Mouse (Mus musculus): ENCODE measurements around the gene Nipsnap2. TPM values are rescaled to one million over a fixed set of nuclear protein-coding genes. Genes with fewer than 3 reads are reported as not detected.
"Not testable (repeated sequence)": the region's sequence is repeated elsewhere in the genome, so short reads cannot be mapped to it uniquely, and the experiment has no call there.

The Nipsnap2 gene
- total and polyA plus RNA-seq, 3 experiments, result 44.8 to 123 (median 121) TPM

DNA sequence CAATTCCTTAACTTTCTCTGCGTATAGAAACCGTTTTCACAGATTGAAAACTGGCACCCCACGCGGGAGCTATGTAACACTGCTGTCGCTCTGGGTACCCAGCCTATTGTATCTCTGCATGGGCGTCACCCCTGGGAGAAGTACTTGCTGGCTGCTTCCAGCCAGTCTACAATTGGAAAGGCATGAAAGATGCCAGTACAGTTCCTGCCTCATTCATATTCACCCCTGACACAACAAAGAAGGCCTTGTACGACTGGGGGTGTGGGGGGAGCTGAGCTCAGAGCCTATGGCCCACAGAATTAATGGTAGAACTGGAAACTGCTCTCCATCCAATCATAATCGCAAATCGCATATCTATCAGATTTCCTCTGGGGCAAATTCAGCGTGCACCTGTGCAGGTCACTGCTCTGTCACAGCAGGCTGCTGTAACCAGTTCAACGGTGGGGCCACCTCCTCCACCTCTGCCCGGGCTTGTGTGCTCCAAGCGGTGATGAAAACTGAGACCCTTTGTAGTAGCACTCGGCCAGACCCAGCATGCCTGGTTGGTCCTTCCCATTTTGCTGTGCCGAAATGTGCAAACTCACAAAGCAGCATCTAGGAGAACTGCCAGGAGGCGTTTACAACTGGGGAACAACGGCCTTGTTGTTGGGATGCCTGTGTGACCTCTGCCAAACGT is 37.1 kb downstream of the Nipsnap2 start:
- no peak for DNase-seq

DNA sequence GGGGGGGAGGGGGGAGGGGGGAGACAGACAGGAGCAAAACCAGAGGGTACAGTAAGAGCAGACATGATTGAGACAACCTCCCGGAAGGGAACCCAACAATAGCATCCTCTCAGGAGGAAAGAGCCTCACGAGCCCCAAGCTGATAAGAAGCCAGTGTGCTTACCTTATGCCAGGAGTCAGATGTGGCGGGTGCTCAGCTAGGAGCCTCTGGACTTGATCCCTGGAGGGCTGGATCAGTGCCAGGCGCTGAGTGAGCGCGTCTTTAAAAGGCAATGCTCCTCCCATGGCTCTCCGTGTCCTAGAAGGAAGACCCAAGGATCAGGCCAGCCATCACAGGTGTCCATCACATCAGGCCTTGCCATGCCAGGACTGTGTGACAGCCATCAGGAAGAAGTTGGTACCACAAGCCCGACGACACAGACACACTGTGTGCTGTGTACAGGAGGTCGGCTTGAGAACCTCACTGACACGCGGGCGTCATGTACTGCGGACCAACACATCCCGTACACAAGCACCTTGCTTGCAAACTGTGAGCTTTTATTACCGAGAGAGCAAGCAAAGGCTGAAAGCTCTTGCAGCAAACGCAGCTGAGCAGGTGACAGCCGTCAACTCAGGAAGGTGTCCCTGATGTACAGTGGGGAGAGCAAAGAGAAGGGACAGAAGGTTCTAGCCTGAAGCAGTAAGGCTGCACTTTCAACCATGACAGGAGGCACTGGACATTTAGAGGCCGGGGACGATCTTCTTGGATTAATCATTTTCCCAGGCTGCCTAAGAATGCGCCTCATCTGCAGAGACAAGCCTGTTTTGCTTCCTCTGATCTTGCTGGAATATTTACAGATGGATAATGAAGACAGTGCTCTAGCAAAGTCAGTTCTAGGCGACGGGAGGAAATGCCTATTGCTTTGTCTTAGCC is 45.8 kb downstream of the Nipsnap2 start:
- no peak for DNase-seq

DNA sequence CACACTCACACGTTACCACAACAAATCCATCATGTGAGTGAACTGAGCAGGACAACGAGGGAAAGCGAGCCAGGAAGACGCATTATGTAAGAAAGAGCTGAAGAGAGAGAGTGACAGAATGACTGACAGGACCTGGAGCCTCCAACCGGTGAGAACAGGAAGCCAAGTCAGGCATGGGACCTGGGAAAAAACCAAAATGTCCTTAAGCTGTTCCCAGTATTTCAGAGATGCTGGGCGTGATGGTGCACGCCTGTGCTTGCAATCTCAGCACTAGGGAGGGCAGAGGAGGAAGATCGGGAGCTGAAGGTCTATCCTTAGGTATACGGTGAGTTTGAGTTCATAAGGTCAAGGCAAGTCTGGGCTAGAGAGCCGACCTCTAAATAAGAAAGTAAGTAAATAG is 47.6 kb downstream of the Nipsnap2 start:
- DNase-seq, result no peak

DNA sequence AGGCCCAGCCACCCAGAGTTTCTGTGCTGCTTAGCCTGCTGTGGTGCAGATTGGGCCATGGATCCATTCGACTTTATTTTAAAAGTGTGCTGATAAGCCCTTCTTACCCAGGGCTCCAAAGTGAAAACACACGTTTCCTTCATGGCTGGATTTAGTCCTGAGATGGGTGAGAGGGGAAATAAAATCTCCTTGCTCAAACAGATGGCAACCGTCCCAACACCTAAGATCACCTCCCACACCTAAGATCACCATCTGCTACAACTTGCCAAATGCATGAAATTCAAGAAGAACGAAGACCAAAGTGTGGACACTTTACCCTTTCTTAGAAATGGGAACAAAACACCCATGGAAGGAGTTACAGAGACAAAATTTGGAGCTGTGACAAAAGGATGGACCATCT is 48.5 kb downstream of the Nipsnap2 start:
- not testable (repeated sequence) for DNase-seq

DNA sequence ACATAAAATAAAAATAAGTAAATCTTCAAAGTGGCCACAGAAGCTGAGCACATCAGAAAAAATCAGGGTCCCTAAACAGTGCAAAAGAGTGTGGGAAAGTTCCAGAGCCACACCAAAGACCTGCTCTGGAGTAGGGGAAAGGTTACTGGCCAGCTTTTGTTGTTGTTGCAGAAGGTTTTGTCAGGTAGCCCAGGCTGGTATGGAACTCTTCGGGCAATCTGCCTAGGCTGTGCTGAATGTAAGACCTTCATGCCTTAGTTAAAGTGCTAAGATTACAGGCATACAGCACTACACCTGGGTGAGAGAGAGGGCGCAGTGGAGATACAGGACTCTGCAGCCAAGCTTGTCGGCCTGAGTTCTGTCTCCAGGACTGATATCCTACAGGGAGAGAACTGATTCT is 49.8 kb downstream of the Nipsnap2 start:
- DNase-seq, result no peak

DNA sequence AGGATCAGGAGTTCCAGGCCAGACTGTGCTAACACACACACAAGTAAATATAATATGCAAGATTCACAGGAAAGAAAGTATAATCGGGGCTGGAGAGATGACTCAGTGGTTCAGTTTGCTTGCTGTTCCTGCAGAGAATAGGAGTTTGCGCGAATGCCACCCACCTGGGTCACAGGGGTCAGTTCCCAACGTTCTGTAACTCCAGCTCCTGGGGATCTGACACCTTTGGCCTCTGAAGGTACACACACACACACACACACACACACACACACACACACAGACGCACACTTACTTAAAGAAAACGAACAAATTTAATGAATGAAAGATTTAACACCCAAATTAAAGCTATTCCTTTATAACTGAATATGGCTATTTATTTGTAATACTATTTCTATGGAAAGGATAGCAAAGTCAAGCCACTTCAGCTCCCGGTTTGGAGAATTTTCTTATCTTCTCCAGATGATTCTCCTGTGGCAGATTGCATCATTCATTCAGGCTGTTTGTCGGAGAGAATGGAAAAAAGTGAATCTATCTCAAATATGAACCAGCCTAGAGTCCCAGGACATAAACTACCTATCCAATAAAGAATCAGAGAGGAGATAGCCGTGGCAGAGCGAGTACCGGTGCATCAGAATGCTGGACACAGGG is 53.6 kb downstream of the Nipsnap2 start:
- no peak for DNase-seq

DNA sequence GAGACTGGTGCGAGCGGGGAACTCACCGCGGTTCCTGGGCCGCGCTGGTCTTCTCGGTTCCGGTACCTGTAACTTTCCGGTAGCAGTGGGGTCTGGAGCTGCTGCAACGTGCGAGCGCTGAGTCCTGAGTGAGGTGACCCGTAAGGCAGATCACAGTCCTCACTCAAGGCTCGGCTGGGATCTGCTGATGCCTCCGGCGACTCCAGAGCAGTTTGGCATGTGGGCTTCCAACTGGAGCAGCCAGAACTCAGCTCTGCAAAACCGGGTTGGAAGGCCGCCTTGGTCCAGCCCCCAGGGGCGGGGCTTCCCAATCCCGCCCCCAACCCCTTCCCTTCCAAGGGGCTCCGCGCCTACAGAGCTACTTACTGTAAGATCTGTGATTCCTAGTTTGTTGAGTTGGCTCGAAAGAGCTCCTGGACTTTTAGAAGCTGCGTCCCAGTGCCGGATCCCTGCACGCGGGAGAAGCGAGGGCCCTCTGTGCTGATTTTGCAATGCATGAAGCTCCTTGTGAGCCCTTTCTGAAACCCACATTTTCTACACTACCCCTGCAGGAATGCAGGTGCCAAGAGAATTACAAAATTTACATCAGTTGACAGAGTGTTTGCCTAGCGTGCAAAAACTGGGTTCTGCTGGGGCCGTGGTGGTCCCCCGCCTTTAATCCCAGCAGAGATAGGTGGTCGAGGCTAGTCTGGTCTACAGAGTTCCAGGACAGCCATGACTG is 54.3 kb downstream of the Nipsnap2 start:
- peak; percentile 92 for DNase-seq

- no peak for DNase-seq
These were observed 55.3 kb downstream of the Nipsnap2 start for GRCm38 (mm10) chr5:129780131-129780530.

- DNase-seq, result peak; percentile 19
These were observed 57.3 kb downstream of the Nipsnap2 start for GRCm38 (mm10) chr5:129782211-129782610.

DNA sequence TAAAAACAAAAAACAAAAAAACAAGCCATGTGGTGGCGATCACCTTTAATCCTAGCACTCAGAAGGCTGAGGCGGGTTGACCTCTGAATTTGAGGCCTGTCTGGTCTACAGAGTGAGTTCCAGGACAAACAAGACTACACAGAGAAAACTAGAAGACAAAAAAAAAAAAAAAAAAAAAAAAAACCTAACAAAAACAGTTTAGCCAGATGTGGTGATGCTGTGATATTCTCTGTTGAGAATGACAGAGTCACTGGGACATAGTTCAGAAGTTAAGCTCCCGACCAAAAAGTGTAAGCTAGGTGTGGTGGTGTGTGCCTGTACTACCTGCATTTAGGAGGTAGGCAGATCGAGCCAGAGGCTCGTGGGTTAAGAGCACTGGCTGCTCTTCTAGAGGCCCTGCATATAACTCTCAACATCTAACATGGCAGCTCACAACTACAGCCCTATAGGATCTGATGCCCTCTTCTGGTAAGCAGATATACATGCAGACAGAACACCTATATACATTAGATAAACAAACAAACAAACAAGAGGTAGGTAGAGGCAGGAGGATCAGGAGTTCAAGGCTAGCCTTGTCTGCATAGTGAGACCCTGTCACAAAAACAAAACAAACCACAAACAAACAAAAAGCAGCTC is 60.5 kb downstream of the Nipsnap2 start:
- DNase-seq, result no peak

DNA sequence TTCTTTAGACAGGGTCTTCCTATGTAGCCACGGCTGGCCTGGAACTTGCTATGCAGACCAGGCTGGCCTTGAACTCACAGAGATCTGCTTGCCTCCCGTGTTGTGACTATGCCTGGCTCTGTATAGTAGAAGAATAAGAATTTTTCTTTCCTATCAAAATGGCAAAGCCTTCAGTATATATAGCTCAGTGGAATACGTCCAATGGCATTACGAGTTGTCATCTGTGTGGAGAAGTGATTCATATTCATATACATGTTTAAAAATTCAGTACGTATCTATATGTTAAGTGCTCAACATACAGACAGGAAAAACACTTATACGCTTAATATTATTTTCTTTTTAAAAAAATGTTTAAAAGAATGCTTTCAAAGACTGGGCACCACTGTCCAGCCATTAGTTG is 61.3 kb downstream of the Nipsnap2 start:
- DNase-seq, result no peak

- peak; percentile 97 for DNase-seq
These were observed 62.2 kb downstream of the Nipsnap2 start, which contains the start of gene Psph for GRCm38 (mm10) chr5:129786818-129787790. Gene Psph (minus strand): TSS chr5:129787449.

DNA sequence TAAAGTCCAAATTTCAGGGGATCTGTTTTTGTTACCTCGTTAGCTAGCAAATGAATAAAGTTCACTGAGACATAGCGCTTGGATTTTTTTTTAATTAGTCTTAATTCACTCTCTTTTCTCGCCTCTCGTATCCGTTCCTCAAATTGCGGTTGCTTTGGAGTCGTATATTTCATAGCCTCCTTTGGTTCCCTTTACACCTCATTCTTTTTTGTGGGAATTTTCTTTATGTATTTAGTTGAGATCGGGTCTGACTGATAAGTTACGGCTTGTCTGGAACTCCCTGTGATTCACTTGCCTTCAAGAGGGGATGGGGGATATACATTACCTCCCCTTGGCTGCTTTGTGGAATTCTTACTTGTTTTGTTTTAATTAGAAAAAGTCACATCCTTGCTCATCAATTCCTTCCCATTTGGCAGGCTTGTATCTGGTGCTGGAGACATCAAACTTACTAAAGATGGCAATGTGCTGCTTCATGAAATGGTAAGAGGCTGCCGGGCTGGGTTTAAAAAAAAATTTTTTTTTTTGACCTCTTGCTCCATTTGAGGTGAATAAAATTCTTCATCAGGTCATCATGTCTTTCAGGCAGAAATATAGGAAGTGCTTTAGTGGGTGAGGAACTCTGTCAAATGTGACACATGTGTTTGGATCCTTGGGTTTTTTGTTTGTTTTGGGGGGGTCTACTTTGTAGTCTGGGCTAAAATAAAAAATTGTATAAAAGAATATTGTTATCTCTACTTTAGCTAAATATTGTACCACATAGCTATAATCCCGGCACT is 63.1 kb downstream of the Nipsnap2 start:
- DNase-seq, result no peak

- not testable (repeated sequence) for DNase-seq
These were observed 65.7 kb downstream of the Nipsnap2 start for GRCm38 (mm10) chr5:129790591-129790990.

Other genes with a start within 250 kb of the Nipsnap2 start
- 10 to 100 TPM; 39.7 to 45.7 TPM for gene Sfswap, start 223.8 kb upstream of the Nipsnap2 start, total RNA-seq (2021)
- 98.1 and 108 TPM in 2 replicates for gene Sfswap, start 223.8 kb upstream of the Nipsnap2 start, polyA plus RNA-seq (2012; rRNA removed)
- 1 to 10 TPM in 1 of 2 experiments, under 1 TPM in 1; 0.81 to 1.1 TPM for gene Mmp17, start 140.9 kb upstream of the Nipsnap2 start, total RNA-seq (2021)
- gene Mmp17, start 140.9 kb upstream of the Nipsnap2 start, polyA plus RNA-seq (2012; rRNA removed), result 2.4 and 2.7 TPM in 2 replicates
- 1 to 10 TPM; 2.5 to 4.1 TPM for gene Zfp11, start 55.0 kb upstream of the Nipsnap2 start, total RNA-seq (2021)
- gene Zfp11, start 55.0 kb upstream of the Nipsnap2 start, polyA plus RNA-seq (2012; rRNA removed), result 0.89 and 0.94 TPM in 2 replicates
- gene Sept14, start 16.6 kb upstream of the Nipsnap2 start, total RNA-seq (2021), result under 1 TPM in 1 of 2 experiments, not detected in 1; 0.46 TPM
- not detected in 2 replicates for gene Sept14, start 16.6 kb upstream of the Nipsnap2 start, polyA plus RNA-seq (2012; rRNA removed)
- gene Mrps17, start 9.6 kb upstream of the Nipsnap2 start, total RNA-seq (2021), result 10 to 100 TPM; 88.0 to 94.4 TPM
- 52.1 and 61.4 TPM in 2 replicates for gene Mrps17, start 9.6 kb upstream of the Nipsnap2 start, polyA plus RNA-seq (2012; rRNA removed)
- 10 to 100 TPM; 20.8 to 23.4 TPM for gene Psph, start 62.4 kb downstream of the Nipsnap2 start, total RNA-seq (2021)
- 48.7 and 49.3 TPM in 2 replicates for gene Psph, start 62.4 kb downstream of the Nipsnap2 start, polyA plus RNA-seq (2012; rRNA removed)
- 10 to 100 TPM; 35.4 to 43.2 TPM for gene Sumf2, start 121.9 kb downstream of the Nipsnap2 start, total RNA-seq (2021)
- 18.8 and 19.9 TPM in 2 replicates for gene Sumf2, start 121.9 kb downstream of the Nipsnap2 start, polyA plus RNA-seq (2012; rRNA removed)
- 1,000 to 10,000 TPM in 1 of 2 experiments, 100 to 1,000 TPM in 1; 641 to 1,175 TPM for gene Chchd2, start 162.4 kb downstream of the Nipsnap2 start, total RNA-seq (2021)
- gene Chchd2, start 162.4 kb downstream of the Nipsnap2 start, polyA plus RNA-seq (2012; rRNA removed), result 3,805 and 4,399 TPM in 2 replicates
- gene Zbed5, start 170.7 kb downstream of the Nipsnap2 start, total RNA-seq (2021), result 1 to 10 TPM; 2.1 to 2.3 TPM
- 1.1 and 2.2 TPM in 2 replicates for gene Zbed5, start 170.7 kb downstream of the Nipsnap2 start, polyA plus RNA-seq (2012; rRNA removed)
- 1 to 10 TPM; 1.4 to 3.9 TPM for gene Phkg1, start 173.5 kb downstream of the Nipsnap2 start, total RNA-seq (2021)
- gene Phkg1, start 173.5 kb downstream of the Nipsnap2 start, polyA plus RNA-seq (2012; rRNA removed), result 1.2 and 2.6 TPM in 2 replicates
- 1 to 10 TPM; 2.8 to 4.4 TPM for gene Nupr1l, start 183.5 kb downstream of the Nipsnap2 start, total RNA-seq (2021)
- 17.3 and 23.6 TPM in 2 replicates for gene Nupr1l, start 183.5 kb downstream of the Nipsnap2 start, polyA plus RNA-seq (2012; rRNA removed)
- gene Vkorc1l1, start 216.9 kb downstream of the Nipsnap2 start, total RNA-seq (2021), result 10 to 100 TPM; 23.0 to 33.8 TPM
- gene Vkorc1l1, start 216.9 kb downstream of the Nipsnap2 start, polyA plus RNA-seq (2012; rRNA removed), result 9.8 and 10.4 TPM in 2 replicates